8 mouse cellular contexts compared by ENCODE assay signal in the genomic region with DNA sequence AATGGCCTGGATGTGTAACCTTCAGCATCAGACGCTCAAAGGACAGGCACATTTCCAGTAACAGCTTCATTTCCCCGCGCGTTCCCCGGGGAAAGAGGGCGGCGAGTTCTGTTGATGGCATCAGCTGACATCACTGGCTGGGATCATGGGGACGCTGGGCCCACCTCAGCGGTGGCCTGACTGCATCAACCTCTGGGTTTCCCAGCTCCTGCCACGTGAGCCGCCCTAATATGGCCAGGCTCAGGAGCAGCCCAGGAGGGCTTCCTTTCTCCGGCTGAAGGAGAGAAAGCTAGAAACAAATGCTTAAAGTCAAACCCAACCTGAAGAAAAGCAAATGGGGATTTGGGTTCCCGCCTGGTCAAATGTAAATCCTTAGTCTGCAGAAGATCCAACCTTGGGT. TPM values are rescaled to one million over a fixed set of nuclear protein-coding genes. Genes with fewer than 3 reads are reported as not detected.
DNase-seq lines count a peak whose midpoint lies in the region; ATAC-seq and TF ChIP-seq lines count a peak whose summit lies in the region.

No protein-coding gene starts in this region.

- H3K27ac ChIP-seq in gastrocnemius, adult 2 months: peak overlapping the region; percentile 82
- peak overlapping the region; percentile 11; the same call in 1 of the 2 replicates for H3K27ac ChIP-seq in forebrain, embryonic 15.5 days (replicated peaks)
- H3K27ac ChIP-seq in neural tube, embryonic 11.5 days (ENCODE audit: low read depth, low read length): peak overlapping the region; percentile 76

- peak overlapping the region; percentile 69 for H3K9ac ChIP-seq in forebrain, embryonic 15.5 days (replicated peaks)
- peak overlapping the region; percentile 90 for H3K9ac ChIP-seq in neural tube, embryonic 11.5 days (ENCODE audit: low read length)

- DNase-seq in gastrocnemius, adult 2 months: peak; percentile 51
- no peak for DNase-seq in gastrocnemius, adult 18-20 months (ENCODE audit: low spot score)
- DNase-seq in cerebellum, adult 11-12 months: peak; percentile 74
- DNase-seq in heart, postnatal 4 days: peak; percentile 39
- DNase-seq in left cerebral cortex, postnatal 36 days (ENCODE audit: low spot score in 2 of 2): peak; percentile 17 to 48
- peak; percentile 76 for DNase-seq in neural tube, embryonic 11.5 days (ENCODE audit: low spot score)
- DNase-seq in spleen, postnatal 14 days (ENCODE audit: low spot score in 2 of 2): no peak

- H3K4me1 ChIP-seq in forebrain, embryonic 15.5 days: peaks cover 5% of the 10 kb centered on the region; the same call in 1 of the 2 replicates
- peaks cover 14% of the 10 kb centered on the region; the same call in 1 of the 2 replicates for H3K4me1 ChIP-seq in neural tube, embryonic 11.5 days (ENCODE audit: control insufficient read depth, insufficient read depth, low read length)

- intact Hi-C loops in gastrocnemius, adult 2 months (cut with DNase I): no loop called here
- intact Hi-C loops in left cerebral cortex, postnatal 36 days (cut with DNase I): no loop called here

- H3K4me3 ChIP-seq in gastrocnemius, adult 2 months: peak overlapping the region; percentile 82
- peak overlapping the region; percentile 67 for H3K4me3 ChIP-seq in forebrain, embryonic 15.5 days
- peak overlapping the region; percentile 65 for H3K4me3 ChIP-seq in neural tube, embryonic 11.5 days (ENCODE audit: low read depth, low read length)

- 4% methylated on average over 13 of the region's 13 CpGs for WGBS in forebrain, embryonic 15.5 days
- under 1% methylated on average over 13 of the region's 13 CpGs for WGBS in neural tube, embryonic 11.5 days

- no peaks in the 10 kb centered on the region for H3K36me3 ChIP-seq in forebrain, embryonic 15.5 days
- H3K36me3 ChIP-seq in neural tube, embryonic 11.5 days (ENCODE audit: control insufficient read depth, insufficient read depth, low read length): no peaks in the 10 kb centered on the region

- no peaks in the 10 kb centered on the region for H3K27me3 ChIP-seq in forebrain, embryonic 15.5 days
- no peaks in the 10 kb centered on the region for H3K27me3 ChIP-seq in neural tube, embryonic 11.5 days (ENCODE audit: control insufficient read depth, insufficient read depth, low read length)

- ATAC-seq in forebrain, embryonic 15.5 days (replicated peaks): peak; percentile 55
- ATAC-seq in neural tube, embryonic 11.5 days (ENCODE audit: insufficient read depth, low FRiP score, low TSS enrichment): peak; percentile 75; the same call in 1 of the 2 replicates

- H3K4me2 ChIP-seq in forebrain, embryonic 15.5 days (replicated peaks): peak overlapping the region; percentile 96
- H3K4me2 ChIP-seq in neural tube, embryonic 11.5 days (ENCODE audit: low read depth): peak overlapping the region; percentile 85

- H3K9me3 ChIP-seq in forebrain, embryonic 15.5 days: no peaks in the 10 kb centered on the region
- H3K9me3 ChIP-seq in neural tube, embryonic 11.5 days (ENCODE audit: control insufficient read depth, low read length): no peaks in the 10 kb centered on the region

- TF ChIP-seq CTCF in gastrocnemius, adult 2 months (IDR thresholded peaks at IDR 0.05): no peak

RNA-seq across cellular contexts. Expression of a gene that starts 0.5 kb away (rescaled TPM):
- total RNA-seq in gastrocnemius, adult 2 months (2021): 10 to 100 TPM in 1 of 2 experiments, 1 to 10 TPM in 1; 6.2 to 16.6 TPM
- total RNA-seq in gastrocnemius, adult 18-20 months (2021): 10 to 100 TPM in 1 of 2 experiments, 1 to 10 TPM in 1; 7.2 to 13.8 TPM
- polyA plus RNA-seq in forebrain, embryonic 15.5 days (2015; fragmentation: Nextera tagmentation; extraction: Ambion mirVana): 20.6 and 21.0 TPM in 2 replicates
- 10 to 100 TPM; 81.8 to 82.6 TPM for total RNA-seq in heart, postnatal 4 days (2021)
- 10 to 100 TPM; 15.9 to 16.5 TPM for total RNA-seq in left cerebral cortex, postnatal 36 days (2021)
- 70.2 and 74.4 TPM in 2 replicates for polyA plus RNA-seq in neural tube, embryonic 11.5 days (2014; fragmentation: Nextera tagmentation; extraction: Ambion mirVana)

Comparison
In these comparisons a context has a peak if more than half of its experiments do, and no peak if none do; other contexts are left out.
1. DNase-seq: peak in gastrocnemius, adult 2 months (single experiment), cerebellum, adult 11-12 months (single experiment), heart, postnatal 4 days (single experiment), left cerebral cortex, postnatal 36 days (2 of 2) and neural tube, embryonic 11.5 days (single experiment); none in gastrocnemius, adult 18-20 months (single experiment) and spleen, postnatal 14 days (0 of 2).
2. H3K27ac ChIP-seq: peak in every context shown above with its lines; median percentile 82 in gastrocnemius, adult 2 months; 76 in neural tube, embryonic 11.5 days; 11 in forebrain, embryonic 15.5 days.
3. RNA of a gene that starts 0.5 kb away (total RNA-seq): 81.8 to 82.6 TPM in heart, postnatal 4 days; 6.2 to 16.6 TPM in gastrocnemius, adult 2 months, 15.9 to 16.5 TPM in left cerebral cortex, postnatal 36 days and 7.2 to 13.8 TPM in gastrocnemius, adult 18-20 months; every median in the first group is over 4 times any median in the second.
4. Peak in every context shown above with its lines, with median percentiles within 50 percentile points of each other: H3K4me3 ChIP-seq.